Mouse (Mus musculus) liver, embryonic 18 days (tissue): ENCODE data around the gene Cypt15. TPM values are rescaled to one million over a fixed set of nuclear protein-coding genes. Genes with fewer than 3 reads are reported as not detected.

ENCODE experiments used
- polyA plus RNA-seq: library from polyadenylated mRNA; depleted of rRNA; stranded (reverse); fragments of >200 nt; gene quantifications from 2 replicates; pipeline ENCODE4 v1.2.3, GENCODE M21; 2012; rRNA removed

Cypt15 gene
- not detected in 2 replicates for polyA plus RNA-seq

DNA sequence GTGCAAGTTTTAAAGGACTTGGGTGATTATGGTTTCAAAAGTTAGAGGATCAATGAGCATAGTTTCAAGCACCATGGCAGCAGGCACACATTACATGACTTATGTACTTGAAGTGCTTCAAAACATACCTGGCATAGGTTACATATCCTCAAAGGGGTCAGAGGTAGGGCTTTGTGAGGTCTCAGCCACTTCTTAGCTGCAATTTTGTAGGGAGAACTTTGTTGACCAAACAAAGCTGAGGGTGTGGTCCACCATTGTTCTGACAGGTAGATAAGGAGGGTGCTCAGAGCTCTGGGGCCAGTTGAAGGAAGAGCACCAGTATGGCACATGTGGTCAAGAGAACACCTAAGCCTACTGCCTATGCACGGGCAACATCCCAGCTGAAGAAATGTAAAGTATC, at the start of gene Cypt15:
Cypt15 (plus strand) TSS at position 301 of the 400 bp plus-strand sequence.

